Mouse (Mus musculus): ENCODE measurements around the gene Olfr543. TPM values are rescaled to one million over a fixed set of nuclear protein-coding genes. Genes with fewer than 3 reads are reported as not detected.

The Olfr543 gene
- polyA plus RNA-seq (2015; fragmentation: Nextera tagmentation; extraction: Ambion mirVana): 0.24 TPM in 1 of 2 replicates, not detected in the other

GRCm38 (mm10) chr7:102481579-102481978, at the start of gene Olfr543:
TSS of gene Olfr543 (minus strand) at chr7:102481679.
- no peak within 1 kb of the TSS for H3K4me2 ChIP-seq
- no peaks in the 10 kb centered on the region for H3K27me3 ChIP-seq
- H3K27ac ChIP-seq: no peak within 1 kb of the TSS
- no peak within 1 kb of the TSS for H3K4me3 ChIP-seq
- WGBS: 90% methylated on average over 4 of the region's 4 CpGs
- no peak within 1 kb of the TSS for H3K9ac ChIP-seq
- H3K9me3 ChIP-seq: no peaks in the 10 kb centered on the region
- no peaks in the 10 kb centered on the region for H3K4me1 ChIP-seq
- ATAC-seq (ENCODE audit: insufficient number of reproducible peaks, low FRiP score, low TSS enrichment, low read depth): no peak
- H3K36me3 ChIP-seq: no peaks in the 10 kb centered on the region

- 73% methylated on average over 1 of the region's 1 CpGs for WGBS
- H3K9ac ChIP-seq: no peak overlapping the region
- no peaks in the 10 kb centered on the region for H3K4me1 ChIP-seq
- no peak for ATAC-seq (ENCODE audit: insufficient number of reproducible peaks, low FRiP score, low TSS enrichment, low read depth)
- no peak overlapping the region for H3K27ac ChIP-seq
- no peaks in the 10 kb centered on the region for H3K9me3 ChIP-seq
- no peaks in the 10 kb centered on the region for H3K36me3 ChIP-seq
- H3K27me3 ChIP-seq: no peaks in the 10 kb centered on the region
- H3K4me2 ChIP-seq: no peak overlapping the region
- no peak overlapping the region for H3K4me3 ChIP-seq
Measured at GRCm38 (mm10) chr7:102529052-102529451, 47.6 kb upstream of the Olfr543 start.

- Histone ChIP-seq H3K4me3 (no peak overlapping the region), H3K4me1 (peaks cover 22% of the 10 kb centered on the region), H3K36me3 (no peaks in the 10 kb centered on the region), H3K27me3 (peaks cover 19% of the 10 kb centered on the region; the same call in 1 of the 2 replicates), H3K4me2 (no peak overlapping the region), H3K9ac (no peak overlapping the region), H3K27ac (no peak overlapping the region), H3K9me3 (no peaks in the 10 kb centered on the region)
- 44% methylated on average over 2 of the region's 2 CpGs for WGBS
- ATAC-seq (ENCODE audit: insufficient number of reproducible peaks, low FRiP score, low TSS enrichment, low read depth): peak; percentile 22; the same call in 1 of the 2 replicates
Measured at GRCm38 (mm10) chr7:102517051-102517335, 35.5 kb upstream of the Olfr543 start.

GRCm38 (mm10) chr7:102516261-102517050, 35.0 kb upstream of the Olfr543 start:
- WGBS: 40% methylated on average over 10 of the region's 10 CpGs
- Histone ChIP-seq H3K36me3 (no peaks in the 10 kb centered on the region), H3K4me1 (peaks cover 22% of the 10 kb centered on the region), H3K4me3 (no peak overlapping the region), H3K27me3 (peaks cover 21% of the 10 kb centered on the region), H3K27ac (no peak overlapping the region), H3K4me2 (no peak overlapping the region), H3K9me3 (no peaks in the 10 kb centered on the region), H3K9ac (no peak overlapping the region)
- ATAC-seq (ENCODE audit: insufficient number of reproducible peaks, low FRiP score, low TSS enrichment, low read depth): peak; percentile 41; the same call in 1 of the 2 replicates

- no peak overlapping the region for H3K27ac ChIP-seq
- H3K36me3 ChIP-seq: no peaks in the 10 kb centered on the region
- H3K27me3 ChIP-seq: peaks cover 25% of the 10 kb centered on the region
- H3K4me1 ChIP-seq: peaks cover 22% of the 10 kb centered on the region
- no peak overlapping the region for H3K9ac ChIP-seq
- no peak for ATAC-seq (ENCODE audit: insufficient number of reproducible peaks, low FRiP score, low TSS enrichment, low read depth)
- no peaks in the 10 kb centered on the region for H3K9me3 ChIP-seq
- WGBS: 60% methylated on average over 4 of the region's 4 CpGs
- no peak overlapping the region for H3K4me3 ChIP-seq
- no peak overlapping the region for H3K4me2 ChIP-seq
Measured at GRCm38 (mm10) chr7:102514144-102514543, 32.7 kb upstream of the Olfr543 start.

GRCm38 (mm10) chr7:102512814-102513435, 31.4 kb upstream of the Olfr543 start:
- Histone ChIP-seq H3K9ac (peak overlapping the region; percentile 63), H3K9me3 (no peaks in the 10 kb centered on the region), H3K4me3 (peak overlapping the region; percentile 47), H3K27ac (no peak overlapping the region), H3K27me3 (peaks cover 25% of the 10 kb centered on the region), H3K36me3 (no peaks in the 10 kb centered on the region), H3K4me1 (peaks cover 22% of the 10 kb centered on the region), H3K4me2 (peak overlapping the region; percentile 96)
- under 1% methylated on average over 54 of the region's 54 CpGs for WGBS
- peak; percentile 60; the same call in 1 of the 2 replicates for ATAC-seq (ENCODE audit: insufficient number of reproducible peaks, low FRiP score, low TSS enrichment, low read depth)

GRCm38 (mm10) chr7:102511927-102512326, 30.4 kb upstream of the Olfr543 start:
- WGBS: 92% methylated on average over 10 of the region's 10 CpGs
- Histone ChIP-seq H3K9me3 (no peaks in the 10 kb centered on the region), H3K27me3 (peaks cover 25% of the 10 kb centered on the region), H3K9ac (no peak overlapping the region), H3K4me3 (no peak overlapping the region), H3K4me1 (peaks cover 17% of the 10 kb centered on the region), H3K27ac (no peak overlapping the region), H3K36me3 (no peaks in the 10 kb centered on the region), H3K4me2 (no peak overlapping the region)
- ATAC-seq (ENCODE audit: insufficient number of reproducible peaks, low FRiP score, low TSS enrichment, low read depth): no peak

- H3K4me2 ChIP-seq: no peak overlapping the region
- WGBS: 64% methylated on average over 7 of the region's 7 CpGs
- H3K36me3 ChIP-seq: no peaks in the 10 kb centered on the region
- no peak overlapping the region for H3K9ac ChIP-seq
- peaks cover 22% of the 10 kb centered on the region for H3K27me3 ChIP-seq
- H3K4me3 ChIP-seq: no peak overlapping the region
- H3K4me1 ChIP-seq: peaks cover 8% of the 10 kb centered on the region; the same call in 1 of the 2 replicates
- H3K27ac ChIP-seq: no peak overlapping the region
- no peaks in the 10 kb centered on the region for H3K9me3 ChIP-seq
- ATAC-seq (ENCODE audit: insufficient number of reproducible peaks, low FRiP score, low TSS enrichment, low read depth): no peak
Measured at GRCm38 (mm10) chr7:102509726-102510125, 28.2 kb upstream of the Olfr543 start.

GRCm38 (mm10) chr7:102508666-102509065, 27.2 kb upstream of the Olfr543 start:
- Histone ChIP-seq H3K4me1 (peaks cover 7% of the 10 kb centered on the region; the same call in 1 of the 2 replicates), H3K36me3 (no peaks in the 10 kb centered on the region), H3K9ac (no peak overlapping the region), H3K27ac (no peak overlapping the region), H3K4me3 (no peak overlapping the region), H3K27me3 (peaks cover 13% of the 10 kb centered on the region; the same call in 1 of the 2 replicates), H3K9me3 (no peaks in the 10 kb centered on the region), H3K4me2 (no peak overlapping the region)
- WGBS: 79% methylated on average over 6 of the region's 6 CpGs
- ATAC-seq (ENCODE audit: insufficient number of reproducible peaks, low FRiP score, low TSS enrichment, low read depth): no peak

GRCm38 (mm10) chr7:102508066-102508465, 26.6 kb upstream of the Olfr543 start:
- peaks cover 3% of the 10 kb centered on the region; the same call in 1 of the 2 replicates for H3K4me1 ChIP-seq
- no peak overlapping the region for H3K4me2 ChIP-seq
- no peaks in the 10 kb centered on the region for H3K9me3 ChIP-seq
- H3K27me3 ChIP-seq: peaks cover 13% of the 10 kb centered on the region; the same call in 1 of the 2 replicates
- ATAC-seq (ENCODE audit: insufficient number of reproducible peaks, low FRiP score, low TSS enrichment, low read depth): no peak
- no peaks in the 10 kb centered on the region for H3K36me3 ChIP-seq
- H3K9ac ChIP-seq: no peak overlapping the region
- H3K27ac ChIP-seq: no peak overlapping the region
- no peak overlapping the region for H3K4me3 ChIP-seq
- WGBS: 89% methylated on average over 9 of the region's 9 CpGs

GRCm38 (mm10) chr7:102506848-102507247, 25.4 kb upstream of the Olfr543 start:
- Histone ChIP-seq H3K36me3 (no peaks in the 10 kb centered on the region), H3K9me3 (no peaks in the 10 kb centered on the region), H3K4me3 (no peak overlapping the region), H3K27ac (no peak overlapping the region), H3K9ac (no peak overlapping the region), H3K4me1 (no peaks in the 10 kb centered on the region), H3K27me3 (peaks cover 7% of the 10 kb centered on the region; the same call in 1 of the 2 replicates), H3K4me2 (no peak overlapping the region)
- ATAC-seq (ENCODE audit: insufficient number of reproducible peaks, low FRiP score, low TSS enrichment, low read depth): no peak
- 47% methylated on average over 3 of the region's 3 CpGs for WGBS

- Histone ChIP-seq H3K9me3 (no peaks in the 10 kb centered on the region), H3K27me3 (no peaks in the 10 kb centered on the region), H3K4me3 (no peak overlapping the region), H3K4me1 (no peaks in the 10 kb centered on the region), H3K4me2 (no peak overlapping the region), H3K9ac (no peak overlapping the region), H3K27ac (no peak overlapping the region), H3K36me3 (no peaks in the 10 kb centered on the region)
- ATAC-seq (ENCODE audit: insufficient number of reproducible peaks, low FRiP score, low TSS enrichment, low read depth): no peak
- 49% methylated on average over 5 of the region's 5 CpGs for WGBS
Measured at GRCm38 (mm10) chr7:102501986-102502385, 20.5 kb upstream of the Olfr543 start.

Data from limb, embryonic 15.5 days (tissue).